Mouse (Mus musculus): ENCODE measurements around the gene Ckmt1. TPM values are rescaled to one million over a fixed set of nuclear protein-coding genes. Genes with fewer than 3 reads are reported as not detected.

Gene Ckmt1
- polyA plus RNA-seq (2014; fragmentation: Nextera tagmentation; extraction: Ambion mirVana) = 2.0 and 2.1 TPM in 2 replicates

DNA sequence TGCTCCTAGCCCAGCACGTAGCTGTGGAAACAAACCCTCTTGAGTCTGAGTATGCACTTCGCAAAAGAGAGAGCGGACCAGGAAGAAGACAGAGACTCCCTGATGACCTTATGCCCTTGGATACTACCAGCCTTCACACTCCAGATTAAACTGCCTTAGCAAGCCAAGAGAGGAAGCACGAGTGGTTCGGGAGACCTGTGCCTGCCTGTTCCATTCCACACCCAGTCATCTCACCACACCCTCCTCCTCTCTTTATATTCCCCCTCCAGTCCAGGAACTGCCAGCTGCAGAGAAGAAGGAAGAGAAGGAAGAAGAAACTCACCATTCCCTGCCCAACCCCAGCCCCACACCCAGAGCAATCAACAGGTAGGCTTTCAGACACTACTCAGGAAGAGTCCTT lies at the start of gene Ckmt1:
Ckmt1 (plus strand) TSS at position 221 of the 400 bp plus-strand sequence.
- no peaks in the 10 kb centered on the region for H3K36me3 ChIP-seq (ENCODE audit: control insufficient read depth, insufficient read depth, low read length)
- H3K4me2 ChIP-seq (ENCODE audit: low read depth, severe bottlenecking) = peak within 1 kb of the TSS; percentile 55
- ATAC-seq (ENCODE audit: insufficient number of reproducible peaks, low FRiP score, low TSS enrichment, low read depth) (no peak), DNase-seq (ENCODE audit: low spot score) (no peak)
- WGBS = 70% methylated on average over 5 of the region's 5 CpGs
- peaks cover 6% of the 10 kb centered on the region for H3K27me3 ChIP-seq (ENCODE audit: control insufficient read depth, insufficient read depth, low read length)
- no peaks in the 10 kb centered on the region for H3K9me3 ChIP-seq (ENCODE audit: control insufficient read depth, low read length)
- 0 out of 2 replicates have a peak, but pooled peaks cover 5% of the 10 kb centered on the region for H3K4me1 ChIP-seq (ENCODE audit: control insufficient read depth, insufficient read depth, low read length)
- H3K27ac ChIP-seq (replicated peaks; ENCODE audit: low read depth, low read length) = no peak within 1 kb of the TSS
- no peak within 1 kb of the TSS for H3K9ac ChIP-seq (ENCODE audit: low read length)
- H3K4me3 ChIP-seq (ENCODE audit: low read depth, low read length) = peak within 1 kb of the TSS; percentile 26

DNA sequence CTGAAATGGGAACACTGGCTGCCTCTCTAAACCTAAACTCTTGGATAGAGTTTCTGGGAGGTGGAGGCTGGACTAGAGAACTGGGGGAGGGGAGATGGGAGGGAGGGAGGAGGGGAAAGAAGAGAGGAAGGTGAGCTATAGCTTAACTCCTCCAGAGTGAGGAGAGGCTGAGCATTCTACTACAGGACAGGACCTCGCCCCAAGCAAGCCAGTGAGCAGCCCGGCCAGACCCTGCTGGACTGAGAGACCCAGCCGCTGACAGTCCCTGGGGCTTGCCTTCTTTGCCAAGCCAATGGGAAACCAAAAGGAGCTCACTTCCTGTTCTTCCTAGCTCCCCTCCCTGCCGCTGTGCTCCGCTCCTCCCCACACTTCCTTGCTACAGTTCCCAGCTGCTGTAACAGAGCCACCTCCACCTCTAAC lies 48.5 kb upstream of the Ckmt1 start:
- peak overlapping the region; percentile 15; the same call in 1 of the 2 replicates for H3K4me2 ChIP-seq (ENCODE audit: low read depth, severe bottlenecking)
- no peaks in the 10 kb centered on the region for H3K36me3 ChIP-seq (ENCODE audit: control insufficient read depth, insufficient read depth, low read length)
- no peaks in the 10 kb centered on the region; the same call in 1 of the 2 replicates for H3K27me3 ChIP-seq (ENCODE audit: control insufficient read depth, insufficient read depth, low read length)
- no peaks in the 10 kb centered on the region for H3K9me3 ChIP-seq (ENCODE audit: control insufficient read depth, low read length)
- no peak overlapping the region for H3K27ac ChIP-seq (replicated peaks; ENCODE audit: low read depth, low read length)
- peak; percentile 35 for DNase-seq (ENCODE audit: low spot score)
- ATAC-seq (ENCODE audit: insufficient number of reproducible peaks, low FRiP score, low TSS enrichment, low read depth) = no peak
- no peak overlapping the region for H3K9ac ChIP-seq (ENCODE audit: low read length)
- no peak overlapping the region for H3K4me3 ChIP-seq (ENCODE audit: low read depth, low read length)
- 16% methylated on average over 5 of the region's 5 CpGs for WGBS
- peaks cover 4% of the 10 kb centered on the region; the same call in 1 of the 2 replicates for H3K4me1 ChIP-seq (ENCODE audit: control insufficient read depth, insufficient read depth, low read length)

GRCm38 (mm10) chr2:121316278-121316677 lies 41.2 kb upstream of the Ckmt1 start:
- H3K9ac ChIP-seq (ENCODE audit: low read length) = no peak overlapping the region
- 83% methylated on average over 8 of the region's 8 CpGs for WGBS
- DNase-seq (ENCODE audit: low spot score) (no peak), ATAC-seq (ENCODE audit: insufficient number of reproducible peaks, low FRiP score, low TSS enrichment, low read depth) (no peak)
- H3K9me3 ChIP-seq (ENCODE audit: control insufficient read depth, low read length) = no peaks in the 10 kb centered on the region
- H3K4me2 ChIP-seq (ENCODE audit: low read depth, severe bottlenecking) = no peak overlapping the region
- H3K4me1 ChIP-seq (ENCODE audit: control insufficient read depth, insufficient read depth, low read length) = no peaks in the 10 kb centered on the region
- no peaks in the 10 kb centered on the region for H3K36me3 ChIP-seq (ENCODE audit: control insufficient read depth, insufficient read depth, low read length)
- H3K4me3 ChIP-seq (ENCODE audit: low read depth, low read length) = no peak overlapping the region
- H3K27ac ChIP-seq (replicated peaks; ENCODE audit: low read depth, low read length) = no peak overlapping the region
- H3K27me3 ChIP-seq (ENCODE audit: control insufficient read depth, insufficient read depth, low read length) = no peaks in the 10 kb centered on the region

GRCm38 (mm10) chr2:121323041-121323440 lies 34.5 kb upstream of the Ckmt1 start:
- Histone ChIP-seq H3K27ac (replicated peaks; ENCODE audit: low read depth, low read length) (no peak overlapping the region), H3K4me1 (ENCODE audit: control insufficient read depth, insufficient read depth, low read length) (no peaks in the 10 kb centered on the region), H3K4me2 (ENCODE audit: low read depth, severe bottlenecking) (no peak overlapping the region), H3K27me3 (ENCODE audit: control insufficient read depth, insufficient read depth, low read length) (no peaks in the 10 kb centered on the region), H3K4me3 (ENCODE audit: low read depth, low read length) (no peak overlapping the region), H3K9me3 (ENCODE audit: control insufficient read depth, low read length) (no peaks in the 10 kb centered on the region), H3K9ac (ENCODE audit: low read length) (no peak overlapping the region), H3K36me3 (ENCODE audit: control insufficient read depth, insufficient read depth, low read length) (no peaks in the 10 kb centered on the region)
- 94% methylated on average over 10 of the region's 10 CpGs for WGBS
- ATAC-seq (ENCODE audit: insufficient number of reproducible peaks, low FRiP score, low TSS enrichment, low read depth) (no peak), DNase-seq (ENCODE audit: low spot score) (no peak)

DNA sequence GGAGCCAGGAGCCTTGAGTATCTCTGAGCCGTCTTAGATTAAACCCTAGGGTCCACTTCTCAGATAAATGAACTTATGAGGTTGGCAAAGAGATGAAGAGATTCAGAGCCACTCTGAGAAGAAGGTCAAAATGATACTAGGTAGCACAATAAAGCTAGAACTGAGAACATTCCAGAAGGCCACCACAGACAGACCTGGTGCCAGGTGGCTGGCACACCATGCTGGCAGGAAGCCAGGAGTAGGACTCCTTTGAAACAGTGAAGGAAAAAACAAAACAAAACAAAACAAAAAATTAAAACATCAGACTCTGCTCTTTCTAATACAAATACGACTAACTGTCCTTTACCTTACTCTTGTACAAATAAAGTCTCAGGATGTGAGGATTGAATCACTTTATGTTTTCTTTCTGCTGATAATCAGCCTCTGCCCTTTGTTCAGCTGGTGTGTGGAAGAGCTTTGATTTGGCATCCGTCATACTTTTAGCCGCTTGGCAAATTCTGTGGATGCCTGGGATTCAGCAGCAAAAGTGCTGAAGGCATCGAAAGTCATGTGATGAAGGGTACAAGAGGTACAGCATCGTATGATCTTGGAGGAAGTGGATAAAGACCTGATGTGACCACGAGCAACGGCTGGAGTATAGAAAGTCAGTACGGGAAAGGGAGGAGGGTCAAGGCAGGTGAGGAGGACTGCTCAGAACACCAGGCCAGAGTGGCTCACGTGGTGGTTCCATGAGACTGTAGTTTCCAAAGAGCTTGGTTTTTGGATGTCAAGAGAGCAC lies 33.6 kb upstream of the Ckmt1 start:
- no peak for ATAC-seq (ENCODE audit: insufficient number of reproducible peaks, low FRiP score, low TSS enrichment, low read depth)

DNA sequence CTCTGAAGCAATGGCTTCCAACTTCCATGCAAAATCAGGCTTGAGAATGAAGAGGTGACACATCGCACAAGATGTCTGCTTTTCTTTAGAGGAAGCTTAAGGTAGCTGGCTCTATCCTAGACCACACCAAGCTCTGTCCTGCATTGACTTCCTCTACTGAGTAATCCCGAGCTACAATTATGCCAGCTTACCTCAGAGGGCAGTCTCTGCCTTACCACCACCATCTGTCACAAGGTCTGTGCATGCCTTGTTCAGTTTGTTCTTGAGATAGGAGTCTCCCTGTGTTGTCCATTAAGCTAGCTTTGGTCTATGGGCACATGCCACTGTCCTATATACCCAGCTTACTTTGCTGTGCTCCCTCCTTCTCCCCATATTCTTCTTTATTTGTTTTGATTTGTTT lies 28.0 kb upstream of the Ckmt1 start:
- DNase-seq (ENCODE audit: low spot score) (no peak), ATAC-seq (ENCODE audit: insufficient number of reproducible peaks, low FRiP score, low TSS enrichment, low read depth) (no peak)
- Histone ChIP-seq H3K4me3 (ENCODE audit: low read depth, low read length) (no peak overlapping the region), H3K27me3 (ENCODE audit: control insufficient read depth, insufficient read depth, low read length) (no peaks in the 10 kb centered on the region), H3K9me3 (ENCODE audit: control insufficient read depth, low read length) (no peaks in the 10 kb centered on the region), H3K4me1 (ENCODE audit: control insufficient read depth, insufficient read depth, low read length) (no peaks in the 10 kb centered on the region), H3K27ac (replicated peaks; ENCODE audit: low read depth, low read length) (no peak overlapping the region), H3K4me2 (ENCODE audit: low read depth, severe bottlenecking) (no peak overlapping the region), H3K9ac (ENCODE audit: low read length) (no peak overlapping the region), H3K36me3 (ENCODE audit: control insufficient read depth, insufficient read depth, low read length) (no peaks in the 10 kb centered on the region)
- 90% methylated on average over 2 of the region's 2 CpGs for WGBS

More for the DNA sequence above, 33.6 kb upstream of the Ckmt1 start:
- no peak overlapping the region for H3K4me3 ChIP-seq (ENCODE audit: low read depth, low read length)
- H3K4me1 ChIP-seq (ENCODE audit: control insufficient read depth, insufficient read depth, low read length) = no peaks in the 10 kb centered on the region
- H3K9ac ChIP-seq (ENCODE audit: low read length) = no peak overlapping the region
- no peak overlapping the region for H3K4me2 ChIP-seq (ENCODE audit: low read depth, severe bottlenecking)
- no peaks in the 10 kb centered on the region for H3K9me3 ChIP-seq (ENCODE audit: control insufficient read depth, low read length)
- H3K27me3 ChIP-seq (ENCODE audit: control insufficient read depth, insufficient read depth, low read length) = no peaks in the 10 kb centered on the region
- no peaks in the 10 kb centered on the region for H3K36me3 ChIP-seq (ENCODE audit: control insufficient read depth, insufficient read depth, low read length)
- DNase-seq (ENCODE audit: low spot score) = no peak
- H3K27ac ChIP-seq (replicated peaks; ENCODE audit: low read depth, low read length) = no peak overlapping the region
- WGBS = 88% methylated on average over 10 of the region's 10 CpGs

GRCm38 (mm10) chr2:121339057-121339456 lies 18.5 kb upstream of the Ckmt1 start:
- H3K4me2 ChIP-seq (ENCODE audit: low read depth, severe bottlenecking) = no peak overlapping the region
- no peaks in the 10 kb centered on the region for H3K9me3 ChIP-seq (ENCODE audit: control insufficient read depth, low read length)
- no peaks in the 10 kb centered on the region for H3K4me1 ChIP-seq (ENCODE audit: control insufficient read depth, insufficient read depth, low read length)
- H3K4me3 ChIP-seq (ENCODE audit: low read depth, low read length) = no peak overlapping the region
- no peaks in the 10 kb centered on the region for H3K27me3 ChIP-seq (ENCODE audit: control insufficient read depth, insufficient read depth, low read length)
- no peak overlapping the region for H3K27ac ChIP-seq (replicated peaks; ENCODE audit: low read depth, low read length)
- DNase-seq (ENCODE audit: low spot score) (no peak), ATAC-seq (ENCODE audit: insufficient number of reproducible peaks, low FRiP score, low TSS enrichment, low read depth) (no peak)
- no peak overlapping the region for H3K9ac ChIP-seq (ENCODE audit: low read length)
- H3K36me3 ChIP-seq (ENCODE audit: control insufficient read depth, insufficient read depth, low read length) = no peaks in the 10 kb centered on the region

DNA sequence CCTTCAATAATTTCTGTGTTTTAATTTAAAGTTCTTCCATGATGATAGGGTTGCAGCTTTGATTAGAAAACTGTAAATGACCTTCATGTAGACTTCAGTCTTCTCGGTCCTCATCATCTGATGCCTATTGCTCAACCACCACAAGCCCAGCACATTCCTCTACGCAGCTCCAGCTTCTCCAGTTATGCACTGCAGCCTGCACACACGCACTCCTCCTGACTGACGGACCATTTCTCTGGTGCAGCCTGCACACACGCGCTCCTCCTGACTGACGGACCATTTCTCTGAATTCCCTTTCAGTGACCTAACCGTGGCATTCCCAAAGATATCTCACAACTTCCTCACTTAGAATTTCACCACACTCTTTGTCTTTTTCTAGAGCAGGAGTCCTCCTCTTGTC lies 4.4 kb upstream of the Ckmt1 start:
- no peaks in the 10 kb centered on the region for H3K36me3 ChIP-seq (ENCODE audit: control insufficient read depth, insufficient read depth, low read length)
- H3K27ac ChIP-seq (replicated peaks; ENCODE audit: low read depth, low read length) = no peak overlapping the region
- 81% methylated on average over 8 of the region's 8 CpGs for WGBS
- no peaks in the 10 kb centered on the region for H3K27me3 ChIP-seq (ENCODE audit: control insufficient read depth, insufficient read depth, low read length)
- ATAC-seq (ENCODE audit: insufficient number of reproducible peaks, low FRiP score, low TSS enrichment, low read depth) (no peak), DNase-seq (ENCODE audit: low spot score) (no peak)
- H3K9me3 ChIP-seq (ENCODE audit: control insufficient read depth, low read length) = no peaks in the 10 kb centered on the region
- H3K4me3 ChIP-seq (ENCODE audit: low read depth, low read length) = no peak overlapping the region
- H3K4me2 ChIP-seq (ENCODE audit: low read depth, severe bottlenecking) = no peak overlapping the region
- H3K4me1 ChIP-seq (ENCODE audit: control insufficient read depth, insufficient read depth, low read length) = 0 out of 2 replicates have a peak, but pooled peaks cover 3% of the 10 kb centered on the region
- no peak overlapping the region for H3K9ac ChIP-seq (ENCODE audit: low read length)

Data from limb, embryonic 11.5 days (tissue).